Mouse (Mus musculus) testis, adult 2 months (tissue): Measurements from ENCODE around the gene Tmem184b.
A peak's percentile ranks its signal among the peaks of the same experiment; 100 is the strongest.

Experiments used
- CTCF ChIP-seq: fragments of 200-500 bp; IDR thresholded peaks from 2 replicates; pipeline ENCODE4 v1.5.1; 2012; ENCODE audit warnings: low read depth, mild to moderate bottlenecking, inconsistent platforms, low read length, moderate library complexity; ENCODE audit not compliant: control insufficient read depth, insufficient read depth, insufficient replicate concordance
- POLR2A ChIP-seq: fragments of 200-500 bp; IDR thresholded peaks from 2 replicates; pipeline ENCODE4 v1.6.1; 2012; ENCODE audit warnings: low read depth, mild to moderate bottlenecking, inconsistent platforms, low read length, moderate library complexity; ENCODE audit not compliant: control insufficient read depth

- TF ChIP-seq CTCF: peak; percentile 77; the same call in 1 of the 2 replicates
- no peak for TF ChIP-seq POLR2A
Measured at GRCm38 (mm10) chr15:79380468-79381444, 22.6 kb downstream of the Tmem184b start.
